Mouse (Mus musculus) forebrain, embryonic 15.5 days (tissue): ENCODE measurements at regions not wholly inside any gene's neighbourhood (a gene's known extent, or its start where the extent isn't known, plus 50 kb on each side); places are given as distances from the start of the nearest gene placed in this dataset.

Experiments
- ATAC-seq: fragments of 200-750 bp; cut with Nextera tagmentation; replicated peaks from 2 replicates; pipeline ENCODE4 v1.8.0; 2017; ENCODE audit warnings: mild to moderate bottlenecking, moderate TSS enrichment, moderate library complexity
- H3K27ac ChIP-seq: fragments of 300-500 bp; sonication (generic); replicated peaks from 2 replicates; pipeline ENCODE4 v1.5.1; 2015; ENCODE audit warnings: mild to moderate bottlenecking, inconsistent platforms
- H3K27me3 ChIP-seq: fragments of 300-500 bp; sonication (generic); 2 replicates; pipeline ENCODE4 v1.6.1; 2015; ENCODE audit warnings: inconsistent platforms
- H3K36me3 ChIP-seq: fragments of 300-500 bp; sonication (generic); 2 replicates; pipeline ENCODE4 v1.6.1; 2015; ENCODE audit warnings: mild to moderate bottlenecking, inconsistent platforms
- H3K4me1 ChIP-seq: fragments of 300-500 bp; sonication (generic); 2 replicates; pipeline ENCODE4 v1.6.1; 2015; ENCODE audit warnings: inconsistent platforms
- H3K4me2 ChIP-seq: fragments of 300-500 bp; sonication (generic); replicated peaks from 2 replicates; pipeline ENCODE4 v1.6.1; 2015; ENCODE audit warnings: mild to moderate bottlenecking, inconsistent platforms
- H3K4me3 ChIP-seq: fragments of 300-500 bp; sonication (generic); 2 replicates; pipeline ENCODE4 v1.5.1; 2015; ENCODE audit warnings: mild to moderate bottlenecking, inconsistent platforms
- H3K9ac ChIP-seq: fragments of 300-500 bp; sonication (generic); replicated peaks from 2 replicates; pipeline ENCODE4 v1.6.1; 2015; ENCODE audit warnings: mild to moderate bottlenecking, inconsistent platforms
- H3K9me3 ChIP-seq: fragments of 300-500 bp; sonication (generic); 2 replicates; pipeline ENCODE4 v1.6.1; 2016; ENCODE audit warnings: inconsistent platforms
- WGBS: fragments of 180-500 bp; shearing (Covaris S2); methylation state at CpG from one replicate; pipeline ENCODE4 v1.1.7; 2015; ENCODE audit warnings: mixed read lengths; 5-methylcytosine and 5-hydroxymethylcytosine counted together

DNA sequence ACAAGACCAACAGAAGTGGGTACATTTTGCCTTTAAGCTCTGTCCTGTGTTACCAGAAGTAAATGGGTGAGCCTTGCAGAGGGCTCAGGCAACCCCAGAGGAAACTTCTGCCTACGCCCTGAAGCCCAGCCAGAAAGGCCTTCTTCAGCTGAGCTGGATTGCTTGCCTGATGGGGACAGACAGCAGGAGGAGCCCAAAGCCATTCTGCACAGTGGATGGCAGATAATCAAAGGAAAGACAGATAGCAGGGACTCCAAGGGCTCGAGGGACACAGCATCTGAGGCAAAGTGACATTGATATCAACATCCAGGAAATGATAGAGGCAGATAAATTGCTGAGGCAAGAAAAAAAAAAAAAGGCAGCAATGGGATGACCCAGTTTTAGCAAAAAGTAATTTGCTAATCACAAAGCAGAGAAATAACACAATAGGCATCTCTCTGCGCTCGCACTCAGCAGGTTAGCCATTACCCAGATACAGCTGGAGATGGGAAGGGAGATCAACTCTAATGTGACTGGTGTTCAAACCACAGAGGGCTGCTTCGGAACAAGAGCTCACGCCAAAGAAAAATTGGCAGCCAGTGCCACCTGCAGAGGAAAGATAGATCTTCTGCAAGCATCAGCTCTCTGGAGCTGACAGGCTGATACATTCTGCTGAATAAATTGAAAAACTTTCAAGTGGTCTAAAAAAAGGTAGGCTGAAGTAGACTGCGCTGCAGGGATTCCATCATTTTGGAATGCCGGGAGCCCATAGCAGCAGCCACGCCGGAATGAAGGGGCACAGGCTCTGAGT is 494.8 kb downstream of the Prim2 start:
- 57% methylated on average over 10 of the region's 10 CpGs for WGBS
- H3K27me3 ChIP-seq = no peaks in the 10 kb centered on the region
- no peak overlapping the region for H3K4me3 ChIP-seq
- no peaks in the 10 kb centered on the region for H3K36me3 ChIP-seq
- H3K4me1 ChIP-seq = no peaks in the 10 kb centered on the region
- peak overlapping the region; percentile 20; the same call in 1 of the 2 replicates for H3K27ac ChIP-seq
- H3K9me3 ChIP-seq = no peaks in the 10 kb centered on the region
- no peak overlapping the region for H3K4me2 ChIP-seq
- H3K9ac ChIP-seq = no peak overlapping the region
- ATAC-seq = peak; percentile 80

DNA sequence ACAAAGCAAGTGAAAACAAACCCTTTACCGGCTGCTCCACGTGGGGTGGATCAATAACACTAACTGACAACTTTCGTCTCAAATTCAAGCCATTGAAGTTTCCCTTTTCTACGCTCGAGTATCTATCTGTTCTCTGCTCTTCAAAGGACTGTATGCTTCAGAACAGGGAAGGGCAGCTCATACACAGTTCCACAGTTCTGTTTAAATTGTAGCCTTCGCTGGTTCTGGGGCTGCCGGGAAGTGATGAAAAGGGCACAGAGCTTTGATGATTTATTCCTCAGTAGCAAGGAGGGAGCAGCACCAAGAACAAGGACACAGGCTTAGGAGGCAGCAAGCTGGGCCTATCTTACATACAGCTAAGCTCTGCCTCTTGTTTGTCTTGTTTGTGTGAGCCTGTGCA is 532.6 kb downstream of the Prim2 start:
- no peak overlapping the region for H3K9ac ChIP-seq
- no peak; the same call in 1 of the 2 replicates for ATAC-seq
- H3K9me3 ChIP-seq = no peaks in the 10 kb centered on the region
- H3K27me3 ChIP-seq = no peaks in the 10 kb centered on the region
- no peak overlapping the region for H3K27ac ChIP-seq
- H3K4me2 ChIP-seq = no peak overlapping the region
- no peaks in the 10 kb centered on the region for H3K4me1 ChIP-seq
- H3K4me3 ChIP-seq = no peak overlapping the region
- H3K36me3 ChIP-seq = no peaks in the 10 kb centered on the region
- WGBS = 64% methylated on average over 7 of the region's 7 CpGs

DNA sequence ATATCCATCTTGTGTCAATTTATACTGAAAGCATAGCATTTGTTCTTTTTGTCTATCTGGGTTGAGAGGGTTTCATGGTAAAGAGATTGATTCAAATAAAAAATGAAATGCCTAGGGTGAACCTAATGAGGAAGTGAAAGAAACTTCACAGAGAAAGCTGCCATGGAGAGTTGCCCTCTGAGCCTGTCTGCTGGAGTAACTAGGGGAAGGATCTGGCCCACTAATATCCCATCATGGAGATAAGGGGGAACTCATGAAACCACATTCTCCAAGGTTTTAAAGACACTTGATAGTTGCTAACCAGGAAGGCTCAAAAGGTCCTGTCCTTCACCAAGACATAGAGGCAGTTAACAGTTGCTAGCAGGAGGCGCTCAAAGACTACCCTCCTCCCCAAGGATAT is 539.2 kb downstream of the Prim2 start:
- Histone ChIP-seq H3K4me3 (no peak overlapping the region), H3K9ac (no peak overlapping the region), H3K27ac (no peak overlapping the region), H3K9me3 (no peaks in the 10 kb centered on the region), H3K36me3 (no peaks in the 10 kb centered on the region), H3K27me3 (no peaks in the 10 kb centered on the region), H3K4me1 (no peaks in the 10 kb centered on the region), H3K4me2 (no peak overlapping the region)
- 100% methylated on average over 1 of the region's 1 CpGs for WGBS
- no peak for ATAC-seq

DNA sequence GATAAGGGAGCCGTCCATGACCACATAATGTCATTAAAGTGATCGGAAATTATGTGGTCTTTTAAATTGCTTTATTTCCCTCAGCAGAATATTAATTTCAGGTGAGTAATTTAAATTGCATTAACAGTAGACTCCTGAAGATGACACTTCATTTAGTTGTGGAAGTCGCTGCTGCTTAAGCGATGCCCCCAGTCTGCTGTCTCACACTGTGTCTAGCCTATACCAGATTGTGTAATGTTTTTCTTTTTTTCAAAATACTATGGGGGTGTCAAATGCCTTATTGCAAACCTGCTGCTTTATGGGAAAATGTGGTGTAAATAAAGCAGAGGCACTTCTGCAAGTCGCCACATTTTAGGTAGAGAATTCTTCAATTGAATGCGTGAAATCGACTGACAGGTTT is 544.5 kb downstream of the Prim2 start:
- no peak overlapping the region for H3K27ac ChIP-seq
- whole genome bisulfite sequencing = 84% methylated on average over 7 of the region's 7 CpGs
- H3K4me2 ChIP-seq = no peak overlapping the region
- no peaks in the 10 kb centered on the region for H3K9me3 ChIP-seq
- ATAC-seq = no peak
- no peaks in the 10 kb centered on the region for H3K36me3 ChIP-seq
- no peak overlapping the region for H3K9ac ChIP-seq
- H3K4me1 ChIP-seq = no peaks in the 10 kb centered on the region
- H3K27me3 ChIP-seq = no peaks in the 10 kb centered on the region
- H3K4me3 ChIP-seq = no peak overlapping the region

DNA sequence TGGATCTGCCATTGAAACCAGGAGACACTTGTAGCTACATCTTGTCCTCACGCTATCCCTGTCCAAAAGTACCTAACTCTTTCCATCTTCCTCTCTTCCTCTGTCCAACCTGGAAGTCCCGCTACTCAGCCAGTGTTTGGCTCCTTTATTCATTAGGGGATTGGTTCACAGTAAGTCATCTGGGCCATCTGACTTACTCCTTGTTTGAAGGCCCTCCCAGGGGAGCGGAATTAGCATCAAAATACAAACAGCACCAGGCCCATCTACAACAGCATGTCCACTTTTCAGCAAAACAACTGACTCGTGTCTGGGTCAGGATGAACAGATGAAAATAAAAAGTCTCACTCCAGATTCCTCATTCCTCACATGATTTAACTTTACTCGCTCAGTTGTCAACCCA is 559.2 kb upstream of the Gm5415 start:
- Histone ChIP-seq H3K9ac (no peak overlapping the region), H3K4me2 (no peak overlapping the region), H3K9me3 (0 out of 2 replicates have a peak, but pooled peaks cover 5% of the 10 kb centered on the region), H3K36me3 (no peaks in the 10 kb centered on the region), H3K27me3 (no peaks in the 10 kb centered on the region), H3K4me1 (no peaks in the 10 kb centered on the region), H3K4me3 (no peak overlapping the region), H3K27ac (no peak overlapping the region)
- WGBS = 71% methylated on average over 5 of the region's 5 CpGs
- no peak for ATAC-seq

DNA sequence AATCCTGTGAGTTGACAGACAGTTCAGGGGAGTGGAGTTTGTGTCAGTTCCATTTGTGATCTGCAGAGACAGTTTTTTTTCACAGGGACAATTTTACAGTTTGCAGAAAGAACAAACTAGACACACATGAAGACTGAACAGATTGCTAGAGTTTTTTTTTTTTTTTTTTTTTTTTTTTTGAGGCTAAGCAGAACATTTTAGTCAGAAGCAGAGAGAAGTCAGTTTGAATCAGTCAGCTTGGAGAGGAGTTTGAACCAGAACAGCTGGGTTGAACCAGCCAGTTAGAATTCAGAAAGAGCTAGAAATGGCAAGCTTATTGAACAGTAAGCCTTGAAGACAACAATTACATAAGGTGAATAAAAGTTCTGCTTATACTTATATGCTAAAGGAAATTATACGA is 557.2 kb upstream of the Gm5415 start:
- Histone ChIP-seq H3K4me1 (no peaks in the 10 kb centered on the region), H3K36me3 (no peaks in the 10 kb centered on the region), H3K27ac (no peak overlapping the region), H3K27me3 (no peaks in the 10 kb centered on the region), H3K9me3 (0 out of 2 replicates have a peak, but pooled peaks cover 5% of the 10 kb centered on the region), H3K4me2 (no peak overlapping the region), H3K4me3 (no peak overlapping the region), H3K9ac (no peak overlapping the region)
- WGBS = 90% methylated on average over 1 of the region's 1 CpGs
- no peak for ATAC-seq

DNA sequence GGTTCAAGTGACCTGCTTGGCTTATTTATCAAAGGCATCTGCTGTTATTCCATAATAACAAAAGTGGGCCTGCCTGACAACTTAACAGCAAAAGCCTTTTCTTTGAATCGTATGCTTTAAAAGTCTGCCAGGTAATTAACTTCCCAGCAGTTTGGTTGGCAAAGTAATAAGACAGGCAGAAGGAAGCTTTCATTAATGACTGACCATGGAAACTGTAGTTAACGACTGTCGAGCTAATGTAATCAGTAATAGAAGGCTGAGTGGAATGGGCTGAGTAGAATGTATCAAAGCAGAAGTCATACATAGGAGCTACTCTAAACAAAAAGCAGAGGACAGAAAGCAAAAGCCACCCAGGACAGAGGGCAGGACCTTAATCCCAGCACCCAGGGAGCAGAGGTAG is 551.0 kb upstream of the Gm5415 start:
- no peak overlapping the region for H3K4me2 ChIP-seq
- peak; percentile 57; the same call in 1 of the 2 replicates for ATAC-seq
- H3K27ac ChIP-seq = no peak overlapping the region
- 19% methylated on average over 3 of the region's 3 CpGs for WGBS
- H3K27me3 ChIP-seq = no peaks in the 10 kb centered on the region
- no peak overlapping the region for H3K9ac ChIP-seq
- no peaks in the 10 kb centered on the region for H3K9me3 ChIP-seq
- H3K4me3 ChIP-seq = no peak overlapping the region
- no peaks in the 10 kb centered on the region for H3K4me1 ChIP-seq
- H3K36me3 ChIP-seq = no peaks in the 10 kb centered on the region

DNA sequence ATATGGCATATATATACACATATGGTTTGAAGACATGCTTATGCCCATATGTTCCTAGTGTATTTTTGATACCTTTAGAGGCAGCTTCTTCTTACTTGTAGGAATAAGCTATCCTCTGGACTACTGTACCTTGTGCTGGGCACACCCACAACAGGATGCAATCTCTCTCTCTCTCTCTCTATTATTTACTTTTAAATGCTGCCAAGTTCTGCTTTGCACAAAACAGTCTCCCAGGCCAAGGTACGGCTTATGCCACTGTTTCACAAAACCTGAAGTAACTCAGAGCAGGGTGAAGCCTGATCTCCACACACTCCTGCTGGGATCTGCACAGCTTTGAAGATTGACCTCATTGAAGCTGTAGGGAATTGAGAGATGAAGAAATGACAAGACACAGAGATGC is 549.8 kb upstream of the Gm5415 start:
- H3K4me1 ChIP-seq = no peaks in the 10 kb centered on the region
- no peak for ATAC-seq
- no peak overlapping the region for H3K9ac ChIP-seq
- 83% methylated on average over 1 of the region's 1 CpGs for WGBS
- H3K9me3 ChIP-seq = no peaks in the 10 kb centered on the region
- no peaks in the 10 kb centered on the region for H3K36me3 ChIP-seq
- no peak overlapping the region for H3K4me2 ChIP-seq
- H3K4me3 ChIP-seq = no peak overlapping the region
- H3K27ac ChIP-seq = no peak overlapping the region
- H3K27me3 ChIP-seq = no peaks in the 10 kb centered on the region

DNA sequence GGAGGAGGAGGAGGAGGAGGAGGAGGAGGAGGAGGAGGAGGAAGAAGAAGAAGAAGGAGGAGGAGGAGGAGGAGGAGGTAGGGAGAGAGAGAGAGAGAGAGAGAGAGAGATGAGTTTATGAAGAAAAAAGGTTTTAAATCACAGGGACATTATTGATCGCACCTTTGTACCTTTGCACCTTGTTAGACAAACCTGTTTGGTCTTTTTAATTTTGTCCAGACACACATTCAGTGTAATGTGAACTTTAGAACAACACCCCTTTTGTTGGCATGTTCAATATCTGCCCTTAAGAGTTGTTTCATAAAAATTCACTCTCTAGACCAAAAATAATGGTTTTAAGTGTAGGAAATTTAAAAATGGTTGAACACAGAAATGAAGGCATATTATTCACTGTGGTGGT is 527.5 kb upstream of the Gm5415 start:
- Histone ChIP-seq H3K27ac (no peak overlapping the region), H3K4me3 (no peak overlapping the region), H3K4me2 (no peak overlapping the region), H3K36me3 (no peaks in the 10 kb centered on the region), H3K27me3 (no peaks in the 10 kb centered on the region), H3K4me1 (no peaks in the 10 kb centered on the region), H3K9ac (no peak overlapping the region), H3K9me3 (no peaks in the 10 kb centered on the region)
- no peak for ATAC-seq
- WGBS = 94% methylated on average over 1 of the region's 1 CpGs

DNA sequence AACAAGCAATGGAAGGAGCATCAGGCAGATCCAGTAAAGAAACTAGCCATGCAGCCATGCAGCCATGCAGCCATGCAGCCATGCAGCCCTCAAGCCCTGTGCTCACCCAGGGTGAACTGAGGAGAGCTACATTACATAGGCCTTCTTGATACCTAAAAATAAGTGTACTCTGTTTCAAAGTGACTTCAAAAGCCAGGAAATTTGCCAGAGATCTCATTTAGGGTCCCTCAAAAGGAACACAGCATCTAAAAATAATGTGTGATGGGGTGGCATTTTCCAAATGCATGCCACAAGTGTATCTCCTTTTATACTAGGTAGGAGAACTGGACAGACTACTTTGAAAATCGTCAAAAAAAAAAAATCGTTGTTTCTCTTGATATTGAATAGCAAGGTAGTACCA is 510.9 kb upstream of the Gm5415 start:
- H3K27me3 ChIP-seq = no peaks in the 10 kb centered on the region
- H3K4me2 ChIP-seq = no peak overlapping the region
- no peaks in the 10 kb centered on the region for H3K9me3 ChIP-seq
- no peaks in the 10 kb centered on the region for H3K4me1 ChIP-seq
- no peak overlapping the region for H3K9ac ChIP-seq
- no peak overlapping the region for H3K27ac ChIP-seq
- ATAC-seq = no peak
- no peaks in the 10 kb centered on the region for H3K36me3 ChIP-seq
- H3K4me3 ChIP-seq = no peak overlapping the region
- WGBS = 89% methylated on average over 2 of the region's 2 CpGs

DNA sequence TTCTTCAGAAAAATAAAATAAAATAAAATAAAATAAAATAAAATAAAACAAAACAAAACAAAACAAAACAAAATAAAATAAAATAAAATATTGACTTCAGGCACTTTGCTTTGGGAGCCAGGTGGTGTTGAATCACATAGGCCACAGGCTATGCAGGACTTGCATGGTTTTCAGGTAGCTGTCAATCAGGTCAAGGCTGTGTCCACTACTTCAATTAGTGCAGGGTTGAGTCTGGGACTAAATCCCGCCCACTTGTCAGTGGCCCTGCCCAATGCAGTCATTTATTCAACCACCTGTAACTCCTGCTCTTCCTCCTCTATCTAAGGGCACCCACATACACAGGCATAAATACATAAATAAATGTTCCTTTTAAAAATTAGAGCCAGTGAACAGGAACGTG is 497.3 kb upstream of the Gm5415 start:
- WGBS = 88% methylated on average over 2 of the region's 2 CpGs
- Histone ChIP-seq H3K36me3 (no peaks in the 10 kb centered on the region), H3K27ac (no peak overlapping the region), H3K9me3 (no peaks in the 10 kb centered on the region), H3K27me3 (no peaks in the 10 kb centered on the region), H3K4me2 (no peak overlapping the region), H3K9ac (no peak overlapping the region), H3K4me1 (0 out of 2 replicates have a peak, but pooled peaks cover 2% of the 10 kb centered on the region), H3K4me3 (no peak overlapping the region)
- ATAC-seq = no peak

DNA sequence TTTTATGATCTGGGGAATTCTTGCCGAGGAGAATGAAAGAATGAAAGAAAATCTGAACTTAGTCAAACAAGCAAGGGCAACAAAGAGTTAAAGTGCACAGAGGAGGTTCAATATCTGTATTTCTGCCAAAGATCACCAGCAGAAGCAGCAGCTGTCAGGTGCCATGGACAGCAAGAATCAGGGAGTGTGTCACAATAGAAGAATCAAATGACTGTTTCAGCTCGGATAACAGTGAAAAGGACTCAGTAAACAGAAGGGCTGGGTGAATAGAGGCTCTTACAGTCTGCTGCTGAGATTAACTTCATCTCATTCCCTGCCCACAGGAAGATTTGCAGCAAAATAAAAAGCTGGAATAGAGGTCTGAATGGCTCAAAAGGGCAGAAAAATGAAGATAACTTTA is 495.3 kb upstream of the Gm5415 start:
- 0 out of 2 replicates have a peak overlapping the region, but pooled peaks have one; percentile 0 for H3K27ac ChIP-seq
- no peaks in the 10 kb centered on the region for H3K27me3 ChIP-seq
- H3K36me3 ChIP-seq = no peaks in the 10 kb centered on the region
- no peak overlapping the region for H3K4me3 ChIP-seq
- H3K9me3 ChIP-seq = no peaks in the 10 kb centered on the region
- ATAC-seq = peak; percentile 82
- H3K4me2 ChIP-seq = no peak overlapping the region
- 9% methylated on average over 2 of the region's 2 CpGs for WGBS
- 0 out of 2 replicates have a peak, but pooled peaks cover 2% of the 10 kb centered on the region for H3K4me1 ChIP-seq
- H3K9ac ChIP-seq = no peak overlapping the region

DNA sequence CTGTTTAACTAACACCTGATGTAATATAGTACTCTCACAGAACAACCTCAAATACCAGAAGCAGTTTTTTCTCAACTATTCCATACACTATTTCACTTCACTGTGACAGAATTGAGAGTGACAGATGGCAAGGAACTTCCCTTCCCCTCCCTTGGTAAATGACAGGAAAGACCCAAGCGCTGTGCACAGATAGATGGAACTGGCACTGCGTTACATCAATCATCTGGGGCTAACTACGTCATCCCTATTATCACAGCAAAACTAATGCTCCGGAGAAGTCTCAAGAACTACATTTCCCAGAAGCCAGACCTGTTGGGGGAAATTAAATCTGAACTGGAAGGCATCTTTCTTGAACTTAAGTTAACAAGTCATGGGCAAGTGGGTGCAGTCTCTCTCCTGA is 493.6 kb upstream of the Gm5415 start:
- peak; percentile 55; the same call in 1 of the 2 replicates for ATAC-seq
- no peak overlapping the region for H3K9ac ChIP-seq
- no peak overlapping the region for H3K4me2 ChIP-seq
- H3K4me3 ChIP-seq = no peak overlapping the region
- H3K9me3 ChIP-seq = no peaks in the 10 kb centered on the region
- no peaks in the 10 kb centered on the region for H3K36me3 ChIP-seq
- 0 out of 2 replicates have a peak, but pooled peaks cover 2% of the 10 kb centered on the region for H3K4me1 ChIP-seq
- H3K27me3 ChIP-seq = no peaks in the 10 kb centered on the region
- no peak overlapping the region for H3K27ac ChIP-seq
- WGBS = 62% methylated on average over 4 of the region's 4 CpGs
